Mouse (Mus musculus): Measurements from ENCODE around the gene Scgb2b26. TPM values are rescaled to one million over a fixed set of nuclear protein-coding genes. Genes with fewer than 3 reads are reported as not detected.
A peak's percentile ranks its signal among the peaks of the same experiment; 100 is the strongest.
"Not testable (repeated sequence)": the region's sequence is repeated elsewhere in the genome, so short reads cannot be mapped to it uniquely, and the experiment has no call there.

The Scgb2b26 gene
- not detected in 2 replicates for total RNA-seq (2014; rRNA removed; ENCODE audit: low replicate concordance)
- polyA plus RNA-seq (2015; fragmentation: Nextera tagmentation; extraction: Ambion mirVana), result not detected in 2 replicates

- peaks cover 19% of the 10 kb centered on the region for H3K9me3 ChIP-seq (replicated peaks; ENCODE audit: control insufficient read depth, low read length)
- no peak for ATAC-seq (ENCODE audit: insufficient read depth, low read depth)
- H3K27ac ChIP-seq (ENCODE audit: low read depth), result no peak within 1 kb of the TSS
- 63% methylated on average over 4 of the region's 4 CpGs for WGBS
- TF ChIP-seq CTCF (IDR thresholded peaks at IDR 0.05; ENCODE audit: low read depth), result no peak
- TF ChIP-seq EP300 (IDR thresholded peaks at IDR 0.05; ENCODE audit: low read depth), result no peak
- no peaks in the 10 kb centered on the region for H3K4me1 ChIP-seq (ENCODE audit: control insufficient read depth, insufficient read depth)
- H3K27me3 ChIP-seq (ENCODE audit: control insufficient read depth, insufficient read depth, low read length), result no peaks in the 10 kb centered on the region
- DNase-seq (ENCODE audit: low spot score), result no peak
- H3K9ac ChIP-seq (replicated peaks; ENCODE audit: low read depth, low read length), result no peak within 1 kb of the TSS
- no peak within 1 kb of the TSS for H3K4me3 ChIP-seq (ENCODE audit: low read depth, low read length)
- no peak within 1 kb of the TSS for H3K4me2 ChIP-seq (ENCODE audit: low read depth, low read length)
- H3K36me3 ChIP-seq (replicated peaks; ENCODE audit: control insufficient read depth, insufficient read depth, low read length), result no peaks in the 10 kb centered on the region
Measured at GRCm38 (mm10) chr7:33944940-33945339, at the start of gene Scgb2b26. Gene Scgb2b26 (minus strand): TSS chr7:33945040.

- peak; percentile 38 for TF ChIP-seq CTCF (IDR thresholded peaks at IDR 0.05; ENCODE audit: low read depth)
- H3K9me3 ChIP-seq (replicated peaks; ENCODE audit: control insufficient read depth, low read length); H3K36me3 ChIP-seq (replicated peaks; ENCODE audit: control insufficient read depth, insufficient read depth, low read length); H3K4me2 ChIP-seq (ENCODE audit: low read depth, low read length); H3K4me3 ChIP-seq (ENCODE audit: low read depth, low read length); ATAC-seq (ENCODE audit: insufficient read depth, low read depth); H3K4me1 ChIP-seq (ENCODE audit: control insufficient read depth, insufficient read depth); H3K27me3 ChIP-seq (ENCODE audit: control insufficient read depth, insufficient read depth, low read length); H3K27ac ChIP-seq (ENCODE audit: low read depth); H3K9ac ChIP-seq (replicated peaks; ENCODE audit: low read depth, low read length); DNase-seq (ENCODE audit: low spot score): not testable (repeated sequence)
- WGBS, result 20% methylated on average over 8 of the region's 9 CpGs
Measured at GRCm38 (mm10) chr7:33982281-33982680, 37.4 kb upstream of the Scgb2b26 start.

GRCm38 (mm10) chr7:33902982-33903381, 41.9 kb downstream of the Scgb2b26 start:
- no peaks in the 10 kb centered on the region for H3K27me3 ChIP-seq (ENCODE audit: control insufficient read depth, insufficient read depth, low read length)
- no peaks in the 10 kb centered on the region for H3K36me3 ChIP-seq (replicated peaks; ENCODE audit: control insufficient read depth, insufficient read depth, low read length)
- ATAC-seq (ENCODE audit: insufficient read depth, low read depth) (no peak), DNase-seq (ENCODE audit: low spot score) (no peak)
- H3K4me2 ChIP-seq (ENCODE audit: low read depth, low read length), result no peak overlapping the region
- peaks cover 15% of the 10 kb centered on the region for H3K9me3 ChIP-seq (replicated peaks; ENCODE audit: control insufficient read depth, low read length)
- TF ChIP-seq CTCF (IDR thresholded peaks at IDR 0.05; ENCODE audit: low read depth), result no peak
- no peak for TF ChIP-seq EP300 (IDR thresholded peaks at IDR 0.05; ENCODE audit: low read depth)
- no peak overlapping the region for H3K9ac ChIP-seq (replicated peaks; ENCODE audit: low read depth, low read length)
- H3K27ac ChIP-seq (ENCODE audit: low read depth), result no peak overlapping the region
- H3K4me3 ChIP-seq (ENCODE audit: low read depth, low read length), result no peak overlapping the region
- no peaks in the 10 kb centered on the region for H3K4me1 ChIP-seq (ENCODE audit: control insufficient read depth, insufficient read depth)

GRCm38 (mm10) chr7:33900803-33901202, 44.0 kb downstream of the Scgb2b26 start:
- DNase-seq (ENCODE audit: low spot score), result no peak
- H3K4me1 ChIP-seq (ENCODE audit: control insufficient read depth, insufficient read depth), result no peaks in the 10 kb centered on the region
- 69% methylated on average over 2 of the region's 2 CpGs for WGBS
- peaks cover 18% of the 10 kb centered on the region for H3K9me3 ChIP-seq (replicated peaks; ENCODE audit: control insufficient read depth, low read length)
- no peak for ATAC-seq (ENCODE audit: insufficient read depth, low read depth)
- H3K27ac ChIP-seq (ENCODE audit: low read depth), result no peak overlapping the region
- no peaks in the 10 kb centered on the region for H3K36me3 ChIP-seq (replicated peaks; ENCODE audit: control insufficient read depth, insufficient read depth, low read length)
- H3K4me3 ChIP-seq (ENCODE audit: low read depth, low read length), result no peak overlapping the region
- TF ChIP-seq CTCF (IDR thresholded peaks at IDR 0.05; ENCODE audit: low read depth) (no peak), EP300 (IDR thresholded peaks at IDR 0.05; ENCODE audit: low read depth) (no peak)
- H3K4me2 ChIP-seq (ENCODE audit: low read depth, low read length), result no peak overlapping the region
- no peak overlapping the region for H3K9ac ChIP-seq (replicated peaks; ENCODE audit: low read depth, low read length)
- no peaks in the 10 kb centered on the region for H3K27me3 ChIP-seq (ENCODE audit: control insufficient read depth, insufficient read depth, low read length)

- no peaks in the 10 kb centered on the region for H3K27me3 ChIP-seq (ENCODE audit: control insufficient read depth, insufficient read depth, low read length)
- DNase-seq (ENCODE audit: low spot score) (no peak), ATAC-seq (ENCODE audit: insufficient read depth, low read depth) (no peak)
- no peak overlapping the region for H3K9ac ChIP-seq (replicated peaks; ENCODE audit: low read depth, low read length)
- no peaks in the 10 kb centered on the region for H3K4me1 ChIP-seq (ENCODE audit: control insufficient read depth, insufficient read depth)
- no peak overlapping the region for H3K4me2 ChIP-seq (ENCODE audit: low read depth, low read length)
- TF ChIP-seq EP300 (IDR thresholded peaks at IDR 0.05; ENCODE audit: low read depth) (no peak), CTCF (IDR thresholded peaks at IDR 0.05; ENCODE audit: low read depth) (no peak)
- WGBS, result 35% methylated on average over 2 of the region's 2 CpGs
- H3K36me3 ChIP-seq (replicated peaks; ENCODE audit: control insufficient read depth, insufficient read depth, low read length), result no peaks in the 10 kb centered on the region
- no peak overlapping the region for H3K27ac ChIP-seq (ENCODE audit: low read depth)
- peaks cover 22% of the 10 kb centered on the region for H3K9me3 ChIP-seq (replicated peaks; ENCODE audit: control insufficient read depth, low read length)
- H3K4me3 ChIP-seq (ENCODE audit: low read depth, low read length), result no peak overlapping the region
Measured at GRCm38 (mm10) chr7:33900007-33900406, 44.8 kb downstream of the Scgb2b26 start.

Other genes with a start within 250 kb of the Scgb2b26 start
- not detected in 2 replicates for gene Scgb2b24, start 205.7 kb downstream of the Scgb2b26 start, total RNA-seq (2014; rRNA removed; ENCODE audit: low replicate concordance)
- not detected in 2 replicates for gene Scgb2b24, start 205.7 kb downstream of the Scgb2b26 start, polyA plus RNA-seq (2015; fragmentation: Nextera tagmentation; extraction: Ambion mirVana)
- gene Scgb1b24, start 201.2 kb downstream of the Scgb2b26 start, total RNA-seq (2014; rRNA removed; ENCODE audit: low replicate concordance), result not detected in 2 replicates
- gene Scgb1b24, start 201.2 kb downstream of the Scgb2b26 start, polyA plus RNA-seq (2015; fragmentation: Nextera tagmentation; extraction: Ambion mirVana), result not detected in 2 replicates
- not detected in 2 replicates for gene Scgb2b27, start 68.9 kb upstream of the Scgb2b26 start, total RNA-seq (2014; rRNA removed; ENCODE audit: low replicate concordance)
- not detected in 2 replicates for gene Scgb2b27, start 68.9 kb upstream of the Scgb2b26 start, polyA plus RNA-seq (2015; fragmentation: Nextera tagmentation; extraction: Ambion mirVana)
- gene Scgb1b27, start 76.4 kb upstream of the Scgb2b26 start, total RNA-seq (2014; rRNA removed; ENCODE audit: low replicate concordance), result not detected in 2 replicates
- not detected in 2 replicates for gene Scgb1b27, start 76.4 kb upstream of the Scgb2b26 start, polyA plus RNA-seq (2015; fragmentation: Nextera tagmentation; extraction: Ambion mirVana)
- not detected in 2 replicates for gene Scgb1b30, start 150.4 kb upstream of the Scgb2b26 start, total RNA-seq (2014; rRNA removed; ENCODE audit: low replicate concordance)
- gene Scgb1b30, start 150.4 kb upstream of the Scgb2b26 start, polyA plus RNA-seq (2015; fragmentation: Nextera tagmentation; extraction: Ambion mirVana), result not detected in 2 replicates
- 39.3 and 55.5 TPM in 2 replicates for gene Wtip, start 188.2 kb upstream of the Scgb2b26 start, total RNA-seq (2014; rRNA removed; ENCODE audit: low replicate concordance)
- gene Wtip, start 188.2 kb upstream of the Scgb2b26 start, polyA plus RNA-seq (2015; fragmentation: Nextera tagmentation; extraction: Ambion mirVana), result 1.9 and 2.2 TPM in 2 replicates
- gene Uba2, start 224.6 kb upstream of the Scgb2b26 start, total RNA-seq (2014; rRNA removed; ENCODE audit: low replicate concordance), result 54.8 and 57.3 TPM in 2 replicates
- 55.7 and 59.3 TPM in 2 replicates for gene Uba2, start 224.6 kb upstream of the Scgb2b26 start, polyA plus RNA-seq (2015; fragmentation: Nextera tagmentation; extraction: Ambion mirVana)